Mouse (Mus musculus): Measurements from ENCODE around the gene Olfr574.

Gene Olfr574

DNA sequence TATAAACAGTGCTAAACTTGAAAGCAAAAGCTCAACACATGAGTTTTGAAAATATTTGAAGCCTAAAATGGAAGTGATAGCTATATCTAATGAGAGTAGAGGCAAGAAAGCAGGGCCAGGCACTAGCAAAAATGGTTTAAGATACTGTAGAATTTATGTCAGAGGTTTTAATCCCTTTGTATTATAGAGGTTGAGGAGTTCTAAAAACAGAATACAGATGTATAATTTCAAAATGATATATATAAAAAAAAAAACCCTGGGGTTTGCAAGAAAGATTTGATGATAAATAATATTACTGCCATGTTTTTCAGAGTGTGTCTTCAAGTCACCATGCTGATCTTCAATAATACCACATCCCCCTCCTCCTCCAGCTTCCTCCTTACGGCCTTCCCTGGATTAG is at the start of gene Olfr574:
Olfr574 (plus strand) TSS at position 301 of the 400 bp plus-strand sequence.
- DNase-seq (ENCODE audit: low spot score in 2 of 2), result no peak

- DNase-seq (ENCODE audit: low spot score in 2 of 2), result no peak
Measured at GRCm38 (mm10) chr7:102915261-102915660, 33.0 kb upstream of the Olfr574 start.

- no peak for DNase-seq (ENCODE audit: low spot score in 2 of 2)
Measured at GRCm38 (mm10) chr7:102916405-102916804, 31.9 kb upstream of the Olfr574 start.

GRCm38 (mm10) chr7:102917032-102917875 is 31.0 kb upstream of the Olfr574 start, which contains the start of gene Olfr571:
TSS of gene Olfr571 (minus strand) at chr7:102917536.
- DNase-seq (ENCODE audit: low spot score in 2 of 2), result no peak

- DNase-seq (ENCODE audit: low spot score in 2 of 2), result peak in 1 of 2 experiments; percentile 37
Measured at GRCm38 (mm10) chr7:102919632-102920031, 28.6 kb upstream of the Olfr574 start.

DNA sequence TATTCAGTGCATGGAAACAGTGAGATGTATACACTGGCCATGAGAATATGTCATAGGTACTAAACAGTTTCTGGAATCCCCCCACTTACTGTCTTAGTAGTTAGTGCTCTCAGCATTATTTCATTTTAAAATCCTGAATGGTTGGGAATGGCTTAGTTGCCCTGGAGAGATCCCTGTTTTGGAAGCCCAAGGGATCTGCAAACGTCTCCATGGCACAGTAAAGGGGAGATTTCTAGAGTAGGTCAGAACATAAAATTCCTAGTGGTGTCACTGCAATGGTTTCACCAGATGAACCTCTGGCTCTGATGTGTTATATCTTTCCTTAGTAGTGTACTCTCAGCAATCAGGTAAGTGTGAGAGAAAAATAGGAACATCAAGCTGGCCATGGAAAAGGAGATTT is 24.2 kb upstream of the Olfr574 start, which contains the start of gene Olfr572:
Olfr572 (plus strand) TSS at position 301 of the 400 bp plus-strand sequence.
- DNase-seq (ENCODE audit: low spot score in 2 of 2), result no peak

DNA sequence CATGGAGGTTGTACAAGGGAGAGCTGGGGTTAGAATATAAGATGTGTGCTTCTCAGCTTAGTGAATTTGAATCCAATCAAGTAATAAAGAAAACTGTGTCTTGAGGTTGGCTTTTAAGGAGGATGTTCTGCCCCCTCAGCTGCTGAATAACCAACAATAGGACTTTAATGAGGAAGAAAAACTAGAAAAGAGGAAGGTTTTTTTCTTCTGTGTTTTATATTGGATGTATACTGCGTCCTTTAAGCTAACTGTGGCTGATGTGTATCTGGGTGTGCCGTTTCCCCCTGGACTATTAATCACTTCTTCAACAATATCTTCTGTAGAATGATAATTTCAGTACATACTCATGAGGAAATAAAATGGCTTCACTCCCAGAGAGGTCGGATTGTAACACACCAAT is 21.2 kb upstream of the Olfr574 start:
- no peak for DNase-seq (ENCODE audit: low spot score in 2 of 2)

GRCm38 (mm10) chr7:102942475-102942874 is 5.8 kb upstream of the Olfr574 start, which contains the start of gene Olfr573-ps1:
TSS of gene Olfr573-ps1 (minus strand) at chr7:102942575.
- no peak for DNase-seq (ENCODE audit: low spot score in 2 of 2)

DNA sequence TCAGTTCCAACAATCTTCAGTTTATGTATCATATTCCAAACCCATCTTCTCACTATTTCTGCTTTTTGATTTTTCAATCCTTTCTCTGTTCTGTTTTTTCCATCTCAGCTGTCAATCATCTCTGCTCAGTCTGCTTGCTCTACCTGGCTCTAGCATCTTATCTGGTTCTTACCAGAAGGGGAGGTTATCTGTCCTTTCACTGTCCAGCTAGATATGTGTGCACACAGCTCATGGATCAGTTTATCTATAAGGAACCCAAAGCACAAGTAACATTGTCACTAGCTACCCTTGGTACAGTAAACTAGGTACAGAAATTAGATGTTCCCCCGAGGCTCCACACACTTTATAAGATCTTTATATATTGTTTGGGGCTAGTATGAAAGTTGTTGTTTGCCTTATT is 4.8 kb upstream of the Olfr574 start:
- no peak for DNase-seq (ENCODE audit: low spot score in 2 of 2)

GRCm38 (mm10) chr7:102950732-102951131 is 2.5 kb downstream of the Olfr574 start:
- no peak for DNase-seq (ENCODE audit: low spot score in 2 of 2)

DNA sequence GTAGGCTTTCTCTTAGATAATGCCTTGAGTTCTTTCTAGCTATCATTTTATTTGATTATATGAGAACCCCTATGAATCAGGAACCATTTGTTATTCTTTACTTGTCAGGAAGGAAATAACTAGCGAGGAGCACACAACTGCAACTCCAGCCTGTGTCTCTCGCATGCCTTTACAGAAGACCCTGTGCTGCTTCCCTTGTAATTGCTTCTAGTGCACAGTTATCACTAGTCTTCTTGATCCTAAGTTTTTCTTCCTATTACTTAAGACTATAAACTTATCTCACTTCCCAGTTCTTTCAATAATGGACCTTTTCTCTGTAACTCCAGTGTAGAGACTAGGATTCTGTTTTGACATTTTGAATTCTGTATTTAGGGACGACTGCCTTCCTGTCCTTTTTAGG is 9.9 kb downstream of the Olfr574 start:
- DNase-seq (ENCODE audit: low spot score in 2 of 2), result no peak

- no peak for DNase-seq (ENCODE audit: low spot score in 2 of 2)
Measured at GRCm38 (mm10) chr7:102958593-102958992, 10.3 kb downstream of the Olfr574 start, which contains the start of gene Olfr575. TSS of gene Olfr575 (minus strand) at chr7:102958775.

GRCm38 (mm10) chr7:102962360-102962759 is 14.1 kb downstream of the Olfr574 start, which contains the start of gene Olfr576:
TSS of gene Olfr576 (plus strand) at chr7:102962660.
- no peak for DNase-seq (ENCODE audit: low spot score in 2 of 2)

DNA sequence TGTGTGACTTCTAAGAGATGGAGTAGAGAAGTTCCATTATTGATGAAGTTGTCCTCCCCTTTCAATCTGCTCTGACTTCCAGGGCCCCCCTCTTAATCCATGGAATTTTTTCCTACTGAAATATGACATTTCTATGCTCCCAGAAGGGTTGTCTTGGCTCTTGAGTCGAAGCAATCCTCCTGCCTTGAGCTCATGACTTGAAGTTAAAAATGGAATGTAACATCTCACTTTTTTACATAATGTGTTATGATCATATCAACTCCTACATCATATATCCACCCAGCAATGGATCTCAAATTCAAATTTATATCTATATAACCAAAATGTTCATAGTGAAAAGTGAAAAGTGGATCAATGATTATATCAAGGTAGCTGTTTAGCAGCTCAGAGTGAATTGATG is 26.1 kb downstream of the Olfr574 start:
- no peak for DNase-seq (ENCODE audit: low spot score in 2 of 2)

DNA sequence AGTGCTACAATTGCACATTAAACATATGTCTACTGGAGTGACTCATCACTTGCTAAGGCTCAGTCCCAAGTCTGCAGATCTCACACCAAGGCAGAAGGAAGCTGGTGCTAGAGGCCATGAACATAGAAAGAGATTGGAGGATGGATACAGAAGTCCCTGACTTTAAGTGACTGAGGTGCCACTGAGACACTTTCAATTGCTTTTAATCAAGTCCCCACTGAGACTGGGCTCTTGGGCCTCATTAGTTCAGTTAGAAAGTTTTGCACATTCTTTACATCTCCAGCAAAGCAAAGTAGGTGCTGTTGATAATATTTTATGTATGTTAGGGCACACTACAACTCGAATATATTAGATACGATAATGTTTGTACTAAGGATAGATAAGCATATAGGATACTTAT is 27.6 kb downstream of the Olfr574 start, which contains the start of gene Olfr577:
Olfr577 (minus strand) TSS at position 101 of the 400 bp plus-strand sequence.
- DNase-seq (ENCODE audit: low spot score in 2 of 2), result peak in 1 of 2 experiments; percentile 1

- no peak for DNase-seq (ENCODE audit: low spot score in 2 of 2)
Measured at GRCm38 (mm10) chr7:102989224-102989623, 41.0 kb downstream of the Olfr574 start, which contains the start of gene Olfr578. TSS of gene Olfr578 (minus strand) at chr7:102989324.

Measured in right cerebral cortex, adult 2 months (tissue).